Mouse (Mus musculus) liver, embryonic 15.5 days (tissue): ENCODE results near the gene Aars2. TPM values are rescaled to one million over a fixed set of nuclear protein-coding genes. Genes with fewer than 3 reads are reported as not detected.

Experiments used
- ATAC-seq: fragments of 200-750 bp; cut with Nextera tagmentation; 2 replicates; pipeline ENCODE4 v1.8.0; 2017; ENCODE audit warnings: moderate number of reproducible peaks, mild to moderate bottlenecking, moderate library complexity; ENCODE audit not compliant: insufficient read depth
- H3K27ac ChIP-seq: fragments of 300-500 bp; sonication (generic); replicated peaks from 2 replicates; pipeline ENCODE4 v1.5.1; 2015; ENCODE audit warnings: mild to moderate bottlenecking, inconsistent platforms
- H3K27me3 ChIP-seq: fragments of 300-500 bp; sonication (generic); 2 replicates; pipeline ENCODE4 v1.6.1; 2015; ENCODE audit warnings: mild to moderate bottlenecking, inconsistent platforms
- H3K36me3 ChIP-seq: fragments of 300-500 bp; sonication (generic); replicated peaks from 2 replicates; pipeline ENCODE4 v1.6.1; 2015; ENCODE audit warnings: moderate library complexity, mild to moderate bottlenecking, inconsistent platforms
- H3K4me1 ChIP-seq: fragments of 300-500 bp; sonication (generic); replicated peaks from 2 replicates; pipeline ENCODE4 v1.6.1; 2015; ENCODE audit warnings: inconsistent platforms
- H3K4me2 ChIP-seq: fragments of 300-500 bp; sonication (generic); 2 replicates; pipeline ENCODE4 v1.6.1; 2015; ENCODE audit warnings: moderate library complexity, mild to moderate bottlenecking, inconsistent platforms
- H3K4me3 ChIP-seq: fragments of 300-500 bp; sonication (generic); replicated peaks from 2 replicates; pipeline ENCODE4 v1.5.1; 2015; ENCODE audit warnings: mild to moderate bottlenecking, inconsistent platforms
- H3K9ac ChIP-seq: fragments of 300-500 bp; sonication (generic); 2 replicates; pipeline ENCODE4 v1.6.1; 2015; ENCODE audit warnings: moderate library complexity, mild to moderate bottlenecking, inconsistent platforms
- H3K9me3 ChIP-seq: fragments of 300-500 bp; sonication (generic); replicated peaks from 2 replicates; pipeline ENCODE4 v1.6.1; 2016; ENCODE audit warnings: inconsistent platforms
- WGBS: fragments of 180-500 bp; shearing (Covaris S2); methylation state at CpG from one replicate; pipeline ENCODE4 v1.1.7; 2015; ENCODE audit warnings: mixed read lengths; ENCODE audit not compliant: insufficient replicate concordance; 5-methylcytosine and 5-hydroxymethylcytosine counted together
- polyA plus RNA-seq: library from polyadenylated mRNA; unstranded; fragments of >200 nt; fragmentation: Nextera tagmentation; extraction: Ambion mirVana; gene quantifications from 2 replicates; pipeline ENCODE4 v1.2.1, GENCODE M21; 2015

The Aars2 gene
- polyA plus RNA-seq, 1 experiment from 2014 or later, result 6.2 TPM

DNA sequence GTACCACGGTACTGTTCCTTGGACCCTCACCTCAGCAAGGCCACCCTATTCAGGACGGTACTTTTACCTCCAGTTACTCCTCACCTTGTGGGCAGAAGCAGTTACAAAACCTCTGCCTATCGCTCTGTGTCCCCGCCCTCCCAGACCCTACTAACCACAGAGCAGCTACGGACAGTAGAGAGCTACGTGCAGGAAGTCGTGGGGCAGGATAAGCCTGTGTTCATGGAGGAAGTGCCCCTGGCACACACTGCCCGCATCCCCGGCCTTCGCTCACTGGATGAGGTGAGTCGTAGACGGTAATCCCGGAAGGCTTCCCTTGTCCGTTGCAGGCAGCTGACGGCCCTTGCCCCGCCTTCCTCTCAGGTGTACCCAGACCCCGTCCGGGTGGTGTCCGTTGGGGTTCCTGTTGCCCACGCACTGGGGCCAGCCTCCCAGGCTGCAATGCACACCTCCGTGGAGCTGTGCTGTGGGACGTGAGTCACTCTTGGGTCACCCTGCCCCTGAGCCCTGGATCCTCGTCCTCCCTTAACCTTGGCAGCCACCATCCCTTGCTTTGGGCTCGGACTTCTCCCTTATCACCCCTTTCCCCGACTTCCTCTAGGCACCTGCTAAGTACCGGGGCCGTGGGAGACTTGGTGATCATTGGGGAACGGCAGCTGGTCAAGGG is 11.0 kb downstream of the Aars2 start:
- no peak overlapping the region for H3K9ac ChIP-seq
- no peak for ATAC-seq
- no peaks in the 10 kb centered on the region; the same call in 1 of the 2 replicates for H3K4me1 ChIP-seq
- 38% methylated on average over 28 of the region's 28 CpGs for WGBS
- no peaks in the 10 kb centered on the region for H3K9me3 ChIP-seq
- no peaks in the 10 kb centered on the region for H3K27me3 ChIP-seq
- no peak overlapping the region for H3K4me2 ChIP-seq
- no peak overlapping the region for H3K27ac ChIP-seq
- no peaks in the 10 kb centered on the region; the same call in 1 of the 2 replicates for H3K36me3 ChIP-seq
- H3K4me3 ChIP-seq, result no peak overlapping the region

DNA sequence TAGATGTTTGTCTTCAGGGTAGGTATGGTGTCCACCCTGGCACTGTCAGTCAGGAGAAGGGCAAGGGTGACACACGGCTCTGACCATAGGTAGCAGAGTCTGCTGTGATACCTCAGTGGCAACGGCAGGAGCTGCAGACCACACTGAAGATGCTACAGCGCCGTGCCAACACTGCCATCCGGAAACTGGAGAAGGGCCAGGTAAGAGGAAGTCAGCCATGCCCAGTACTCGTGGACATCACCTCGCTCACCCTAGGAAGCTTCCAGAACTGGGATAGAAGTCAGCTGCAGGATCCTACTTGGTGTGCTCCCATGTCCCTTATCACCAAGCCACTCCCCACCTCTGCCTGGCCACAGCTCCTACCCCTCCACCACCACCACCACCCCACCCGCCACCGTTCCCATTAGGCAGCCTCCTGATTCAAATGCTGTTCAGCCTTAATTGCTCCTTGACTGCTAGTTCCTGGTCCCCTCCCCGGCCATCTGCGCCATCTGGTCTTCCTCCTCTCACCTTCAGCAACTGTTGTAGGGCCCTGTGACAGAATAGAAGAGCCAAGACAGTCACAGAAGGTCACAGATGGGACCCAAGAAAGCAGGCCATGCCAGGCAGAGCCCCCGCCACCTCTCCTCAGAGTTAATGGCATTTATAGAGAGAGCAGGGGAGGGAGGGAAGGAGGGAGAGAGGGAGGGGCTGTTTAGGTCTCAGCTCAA is 12.3 kb downstream of the Aars2 start:
- H3K4me2 ChIP-seq, result no peak overlapping the region
- 61% methylated on average over 12 of the region's 12 CpGs for WGBS
- H3K9ac ChIP-seq, result no peak overlapping the region
- H3K27me3 ChIP-seq, result peaks cover 11% of the 10 kb centered on the region
- no peak for ATAC-seq
- H3K9me3 ChIP-seq, result no peaks in the 10 kb centered on the region
- no peak overlapping the region for H3K27ac ChIP-seq
- no peaks in the 10 kb centered on the region; the same call in 1 of the 2 replicates for H3K4me1 ChIP-seq
- no peaks in the 10 kb centered on the region; the same call in 1 of the 2 replicates for H3K36me3 ChIP-seq
- no peak overlapping the region for H3K4me3 ChIP-seq

GRCm38 (mm10) chr17:45520136-45520535 is 13.5 kb downstream of the Aars2 start:
- ATAC-seq, result no peak
- 73% methylated on average over 11 of the region's 11 CpGs for WGBS
- H3K27ac ChIP-seq, result no peak overlapping the region
- no peak overlapping the region for H3K9ac ChIP-seq
- no peak overlapping the region for H3K4me3 ChIP-seq
- H3K27me3 ChIP-seq, result peaks cover 23% of the 10 kb centered on the region
- no peaks in the 10 kb centered on the region; the same call in 1 of the 2 replicates for H3K4me1 ChIP-seq
- H3K4me2 ChIP-seq, result no peak overlapping the region
- no peaks in the 10 kb centered on the region for H3K9me3 ChIP-seq
- H3K36me3 ChIP-seq, result no peaks in the 10 kb centered on the region; the same call in 1 of the 2 replicates

GRCm38 (mm10) chr17:45523263-45523662 is 16.6 kb downstream of the Aars2 start, which contains the start of gene Tcte1:
Tcte1 (plus strand) TSS chr17:45523434.
- WGBS, result under 1% methylated on average over 21 of the region's 21 CpGs
- Histone ChIP-seq H3K4me3 (no peak within 1 kb of the TSS; the same call in 1 of the 2 replicates), H3K27ac (no peak within 1 kb of the TSS), H3K4me2 (peak within 1 kb of the TSS; percentile 41), H3K9me3 (no peaks in the 10 kb centered on the region), H3K36me3 (no peaks in the 10 kb centered on the region; the same call in 1 of the 2 replicates), H3K4me1 (no peaks in the 10 kb centered on the region; the same call in 1 of the 2 replicates), H3K9ac (no peak within 1 kb of the TSS), H3K27me3 (peaks cover 46% of the 10 kb centered on the region)
- no peak for ATAC-seq

GRCm38 (mm10) chr17:45524961-45525360 is 18.3 kb downstream of the Aars2 start:
- Histone ChIP-seq H3K4me1 (no peaks in the 10 kb centered on the region; the same call in 1 of the 2 replicates), H3K9ac (no peak overlapping the region), H3K27ac (no peak overlapping the region), H3K36me3 (no peaks in the 10 kb centered on the region; the same call in 1 of the 2 replicates), H3K4me3 (no peak overlapping the region), H3K27me3 (peaks cover 63% of the 10 kb centered on the region), H3K4me2 (no peak overlapping the region), H3K9me3 (no peaks in the 10 kb centered on the region)
- ATAC-seq, result no peak
- WGBS, result 47% methylated on average over 4 of the region's 4 CpGs

DNA sequence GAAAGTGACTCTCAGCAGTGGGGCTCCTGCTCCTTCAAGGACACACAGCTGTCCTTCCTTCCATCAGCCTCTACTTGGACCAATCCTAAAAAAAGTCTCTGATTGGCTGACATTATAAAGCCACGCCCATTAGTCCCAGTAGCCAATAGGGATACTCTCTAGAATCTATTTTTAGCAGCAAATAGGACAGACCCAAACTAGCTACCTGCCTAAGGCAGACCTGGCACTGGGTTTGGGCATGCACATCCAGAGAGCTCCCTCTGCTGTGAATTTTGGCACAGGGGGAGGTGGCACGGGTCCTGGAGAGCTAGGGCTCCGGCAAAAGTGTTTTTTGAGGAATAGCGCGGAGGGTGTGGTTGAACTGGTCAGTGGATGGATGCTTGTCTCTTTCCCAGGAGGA is 19.9 kb downstream of the Aars2 start:
- Histone ChIP-seq H3K27me3 (peaks cover 76% of the 10 kb centered on the region), H3K9me3 (no peaks in the 10 kb centered on the region), H3K4me3 (no peak overlapping the region), H3K4me1 (no peaks in the 10 kb centered on the region; the same call in 1 of the 2 replicates), H3K36me3 (no peaks in the 10 kb centered on the region), H3K27ac (no peak overlapping the region), H3K4me2 (no peak overlapping the region), H3K9ac (no peak overlapping the region)
- no peak for ATAC-seq
- 25% methylated on average over 5 of the region's 5 CpGs for WGBS

DNA sequence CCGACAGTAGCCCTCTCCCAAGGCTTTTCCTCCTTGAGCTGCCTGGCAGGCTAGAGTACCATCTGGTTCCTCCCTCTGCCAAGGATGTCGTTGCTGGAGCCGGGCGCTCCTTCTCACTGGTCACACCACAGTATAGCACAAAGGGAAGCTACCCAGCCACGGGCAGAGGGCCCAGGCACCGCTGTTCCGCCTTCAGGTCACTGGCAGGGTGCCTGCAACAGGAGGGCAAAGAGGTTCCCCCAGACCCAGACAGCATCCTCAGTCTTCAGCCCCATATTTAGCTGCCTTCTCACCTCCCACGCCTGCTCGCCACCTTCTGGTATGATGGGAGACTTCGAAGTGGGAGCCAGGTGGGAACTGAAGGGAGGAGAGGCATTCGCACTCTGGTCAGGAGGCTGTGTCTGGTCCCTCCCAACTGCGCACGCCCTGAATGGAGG is 23.7 kb downstream of the Aars2 start:
- H3K4me2 ChIP-seq, result no peak overlapping the region

DNA sequence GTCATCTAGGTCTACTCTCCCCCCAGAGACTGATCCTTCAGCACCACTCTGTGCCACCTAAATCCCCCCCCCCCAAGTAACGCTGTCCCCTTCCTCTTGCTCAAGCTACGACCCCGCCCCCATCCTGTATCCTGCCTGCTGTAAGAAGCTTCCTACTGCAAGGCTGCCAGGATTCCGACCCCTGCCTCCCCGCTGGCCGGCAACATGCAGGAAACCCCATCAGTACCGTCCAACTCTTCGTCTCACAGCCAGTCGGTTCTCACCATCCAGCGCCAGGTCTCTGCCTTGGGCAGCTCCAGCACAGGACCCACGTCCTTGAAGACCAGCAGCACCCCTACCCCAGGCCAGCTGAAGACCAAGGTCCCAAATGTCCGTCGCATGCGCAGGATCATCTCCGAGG is 26.3 kb downstream of the Aars2 start:
- no peak overlapping the region for H3K27ac ChIP-seq
- H3K4me2 ChIP-seq, result no peak overlapping the region
- peaks cover 93% of the 10 kb centered on the region for H3K27me3 ChIP-seq
- H3K9ac ChIP-seq, result no peak overlapping the region
- ATAC-seq, result no peak
- H3K4me1 ChIP-seq, result no peaks in the 10 kb centered on the region
- H3K4me3 ChIP-seq, result no peak overlapping the region
- H3K9me3 ChIP-seq, result no peaks in the 10 kb centered on the region
- WGBS, result 35% methylated on average over 15 of the region's 15 CpGs
- no peaks in the 10 kb centered on the region for H3K36me3 ChIP-seq

More for the DNA sequence above, 23.7 kb downstream of the Aars2 start:
- WGBS, result 33% methylated on average over 13 of the region's 13 CpGs
- H3K27ac ChIP-seq, result no peak overlapping the region
- peaks cover 85% of the 10 kb centered on the region for H3K27me3 ChIP-seq
- H3K9ac ChIP-seq, result no peak overlapping the region
- ATAC-seq, result no peak
- H3K36me3 ChIP-seq, result no peaks in the 10 kb centered on the region
- H3K4me1 ChIP-seq, result no peaks in the 10 kb centered on the region
- no peaks in the 10 kb centered on the region for H3K9me3 ChIP-seq
- H3K4me3 ChIP-seq, result no peak overlapping the region

GRCm38 (mm10) chr17:45536264-45536663 is 29.6 kb downstream of the Aars2 start:
- Histone ChIP-seq H3K4me3 (no peak overlapping the region), H3K4me1 (no peaks in the 10 kb centered on the region), H3K9ac (no peak overlapping the region), H3K36me3 (no peaks in the 10 kb centered on the region), H3K4me2 (no peak overlapping the region), H3K9me3 (no peaks in the 10 kb centered on the region), H3K27me3 (peaks cover 96% of the 10 kb centered on the region), H3K27ac (no peak overlapping the region)
- WGBS, result 13% methylated on average over 5 of the region's 5 CpGs
- no peak for ATAC-seq

- no peaks in the 10 kb centered on the region for H3K36me3 ChIP-seq
- no peak for ATAC-seq
- WGBS, result 42% methylated on average over 4 of the region's 4 CpGs
- H3K9me3 ChIP-seq, result no peaks in the 10 kb centered on the region
- no peak overlapping the region for H3K4me2 ChIP-seq
- H3K4me3 ChIP-seq, result no peak overlapping the region
- H3K9ac ChIP-seq, result no peak overlapping the region
- no peak overlapping the region for H3K27ac ChIP-seq
- H3K4me1 ChIP-seq, result no peaks in the 10 kb centered on the region
- H3K27me3 ChIP-seq, result peaks cover 96% of the 10 kb centered on the region
Observed at GRCm38 (mm10) chr17:45538394-45538793, 31.8 kb downstream of the Aars2 start.

GRCm38 (mm10) chr17:45539664-45540063 is 33.0 kb downstream of the Aars2 start:
- ATAC-seq, result no peak
- WGBS, result 64% methylated on average over 21 of the region's 21 CpGs
- no peak overlapping the region for H3K4me2 ChIP-seq
- H3K9me3 ChIP-seq, result no peaks in the 10 kb centered on the region
- H3K4me1 ChIP-seq, result no peaks in the 10 kb centered on the region
- H3K36me3 ChIP-seq, result no peaks in the 10 kb centered on the region
- peaks cover 100% of the 10 kb centered on the region for H3K27me3 ChIP-seq
- H3K27ac ChIP-seq, result no peak overlapping the region
- no peak overlapping the region for H3K4me3 ChIP-seq
- H3K9ac ChIP-seq, result no peak overlapping the region
